Mouse (Mus musculus): ENCODE results near the gene Man1a.
A peak's percentile ranks its signal among the peaks of the same experiment; 100 is the strongest.

Gene Man1a

DNA sequence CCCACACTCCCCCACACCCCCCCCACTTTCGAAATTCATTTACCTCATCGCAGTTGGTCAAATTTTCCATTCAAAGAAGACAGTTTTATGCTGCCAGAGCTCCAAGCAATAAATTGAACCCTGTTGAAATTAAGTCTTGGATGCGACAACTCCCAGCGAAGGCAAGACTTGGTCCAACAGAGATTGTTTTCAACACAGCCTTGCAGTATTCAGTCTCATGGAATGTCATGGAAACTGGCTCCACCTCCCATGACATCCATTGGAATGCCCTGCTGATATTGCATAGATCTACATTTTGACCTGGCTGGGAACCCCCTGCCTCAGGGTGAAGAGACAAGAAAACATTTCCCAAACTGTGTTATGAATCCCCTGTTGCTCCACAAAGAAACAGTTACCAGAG lies at the start of gene Man1a:
TSS of gene Man1a (minus strand) at position 190 of the 400 bp plus-strand sequence.
- peak in 1 of 2 experiments; percentile 12 for DNase-seq

DNA sequence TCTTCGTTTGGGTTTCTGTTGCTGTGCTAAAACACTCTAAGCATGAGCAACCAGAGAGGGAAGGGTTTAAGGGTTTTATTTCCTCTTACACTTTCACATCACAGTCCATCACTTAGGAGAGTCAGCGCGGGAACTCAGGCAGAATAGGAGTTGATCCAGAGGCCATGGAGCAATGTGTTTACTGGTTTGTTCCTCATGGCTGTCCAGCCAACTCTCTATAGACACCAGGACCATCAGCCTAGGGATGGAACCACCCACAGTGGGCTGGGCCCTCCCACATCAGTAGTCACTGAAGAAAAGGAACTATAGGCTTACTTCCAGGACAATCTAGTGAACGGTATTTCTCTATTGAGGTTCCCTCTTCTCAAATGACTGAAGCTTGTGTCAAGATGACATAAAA lies 45.4 kb upstream of the Man1a start:
- no peak for DNase-seq

GRCm38 (mm10) chr10:54120375-54120774 lies 44.0 kb upstream of the Man1a start:
- DNase-seq = peak; percentile 76

DNA sequence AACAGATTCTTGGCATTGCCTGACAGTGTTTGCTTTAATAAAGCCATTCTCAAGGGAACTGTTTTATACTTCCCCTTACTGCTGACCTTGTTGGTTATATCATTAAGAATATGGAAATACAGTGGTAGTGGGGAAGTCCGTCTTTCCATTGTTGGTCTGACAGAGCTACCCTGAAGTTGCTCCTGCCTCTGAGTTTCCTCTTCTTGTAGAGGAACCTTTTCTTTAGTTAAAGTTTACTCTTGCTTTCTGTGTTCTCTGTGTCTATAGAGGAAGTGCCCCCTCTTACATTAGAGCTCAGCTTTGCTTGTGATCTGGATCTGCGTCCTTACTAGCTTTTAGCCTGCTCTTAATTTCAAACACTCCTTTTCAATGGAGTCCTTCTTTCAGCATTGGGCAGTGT lies 42.9 kb upstream of the Man1a start:
- DNase-seq = peak in 1 of 2 experiments; percentile 1

DNA sequence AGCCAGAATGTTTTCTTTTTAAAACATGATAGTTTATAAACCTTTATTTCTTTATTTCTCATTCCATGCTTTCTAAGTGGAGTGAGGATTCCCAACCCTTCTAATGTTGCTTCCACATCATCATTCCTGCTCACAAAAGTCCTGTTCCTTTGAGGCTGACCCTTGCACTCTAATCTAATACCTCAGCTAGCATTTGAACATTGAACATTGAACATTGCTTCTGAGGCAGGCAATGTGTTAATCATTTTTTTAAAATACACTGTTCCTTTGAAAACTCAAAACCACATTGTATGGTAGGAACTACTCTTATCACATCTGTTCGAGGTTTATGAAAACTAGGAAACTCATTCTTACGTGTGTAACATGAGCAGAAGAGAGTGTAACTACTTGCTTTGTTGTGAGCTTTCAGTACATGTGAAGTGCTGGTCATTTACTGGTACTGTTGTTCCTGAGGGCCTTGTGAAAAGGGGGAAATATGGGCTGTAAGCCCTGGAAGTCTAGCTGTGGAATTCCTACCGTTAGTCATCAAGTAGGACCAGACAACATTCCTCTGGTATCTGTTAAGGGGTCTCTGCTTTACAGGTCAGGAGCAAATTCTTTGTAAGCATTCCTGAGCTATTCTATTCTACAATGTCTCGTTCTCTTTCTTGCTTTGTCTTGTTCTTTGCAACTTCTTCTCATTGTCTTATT lies 42.0 kb upstream of the Man1a start:
- DNase-seq = peak in 1 of 2 experiments; percentile 30

DNA sequence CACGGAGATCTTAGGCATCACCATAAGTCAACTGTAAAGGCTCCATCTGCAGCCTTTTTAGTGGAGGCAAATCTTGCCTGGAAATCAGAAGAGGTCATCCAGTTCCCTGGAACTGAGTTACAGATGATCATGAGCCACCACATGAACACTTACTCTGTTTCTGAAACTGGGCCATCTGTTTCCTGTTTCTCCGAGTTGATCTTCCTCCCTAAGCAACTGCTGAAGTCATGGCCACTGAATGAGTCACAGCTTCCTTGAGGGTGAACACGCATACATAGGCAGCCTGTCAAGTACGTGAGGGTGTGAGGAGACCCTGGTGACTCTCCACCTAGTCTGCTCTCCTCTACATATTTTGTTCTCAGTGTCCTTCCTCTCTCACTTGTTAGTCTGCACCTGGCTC lies 41.4 kb upstream of the Man1a start:
- peak; percentile 15 to 28 for DNase-seq

DNA sequence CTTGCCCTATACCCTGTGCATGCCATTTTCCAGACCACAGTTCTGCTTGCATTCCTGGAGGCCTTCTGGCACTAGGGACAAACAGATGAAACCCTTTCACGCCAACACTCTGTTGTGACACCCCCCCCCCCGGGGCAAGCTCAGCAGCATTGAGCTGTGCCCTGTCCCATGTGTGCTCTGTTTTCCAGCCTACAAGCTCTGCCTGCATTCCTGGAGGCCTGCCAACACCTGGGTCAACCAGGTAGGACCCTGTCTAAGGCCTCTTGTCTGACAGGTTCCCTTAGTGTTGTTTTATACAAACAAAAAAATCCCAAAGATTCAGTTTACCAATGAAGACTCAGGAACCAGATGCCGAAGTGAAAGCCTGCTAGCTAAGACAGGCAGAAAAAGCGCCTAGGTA lies 27.3 kb upstream of the Man1a start:
- peak in 1 of 2 experiments; percentile 18 for DNase-seq

DNA sequence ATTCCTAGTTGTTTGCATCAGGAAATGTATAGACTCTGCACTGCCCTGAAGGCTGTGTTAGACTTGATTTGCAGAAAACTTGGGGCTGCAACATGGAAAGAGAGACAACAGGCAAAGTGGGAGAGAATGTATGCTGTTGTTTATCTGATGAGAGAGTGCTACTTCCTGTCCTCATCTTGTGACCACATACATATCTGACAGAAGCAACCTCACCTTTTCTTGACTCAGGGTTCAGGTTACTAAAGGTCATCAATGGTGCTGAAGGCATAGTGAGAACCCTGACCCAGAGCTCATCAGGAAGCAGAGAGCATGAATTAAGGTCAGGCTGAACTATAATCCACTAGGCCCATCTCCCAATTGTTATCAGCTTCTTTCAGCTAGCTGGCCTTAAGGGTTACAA lies 15.7 kb upstream of the Man1a start:
- no peak for DNase-seq

- DNase-seq = no peak
These were observed 13.5 kb upstream of the Man1a start for GRCm38 (mm10) chr10:54089923-54090322.

GRCm38 (mm10) chr10:54087346-54087745 lies 10.9 kb upstream of the Man1a start:
- DNase-seq = no peak

DNA sequence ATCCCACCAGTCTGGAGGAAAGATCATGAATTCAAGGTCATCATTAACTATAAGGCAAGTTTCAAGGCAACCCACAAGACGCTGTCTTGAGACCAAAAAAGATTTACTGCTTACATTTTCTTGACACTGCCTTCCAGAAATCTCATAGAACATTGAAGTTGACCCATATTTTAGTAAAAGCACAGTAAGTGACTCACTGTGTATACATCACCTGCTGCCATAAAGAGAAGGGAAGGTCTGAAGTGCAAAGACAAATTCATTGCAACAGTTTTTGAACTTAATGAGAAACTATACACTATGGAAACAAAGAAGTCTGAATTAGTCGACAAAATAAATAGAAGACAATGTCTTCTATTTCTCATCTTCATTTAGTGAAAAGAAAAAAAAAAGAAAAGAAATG lies 8.7 kb upstream of the Man1a start:
- DNase-seq = no peak

DNA sequence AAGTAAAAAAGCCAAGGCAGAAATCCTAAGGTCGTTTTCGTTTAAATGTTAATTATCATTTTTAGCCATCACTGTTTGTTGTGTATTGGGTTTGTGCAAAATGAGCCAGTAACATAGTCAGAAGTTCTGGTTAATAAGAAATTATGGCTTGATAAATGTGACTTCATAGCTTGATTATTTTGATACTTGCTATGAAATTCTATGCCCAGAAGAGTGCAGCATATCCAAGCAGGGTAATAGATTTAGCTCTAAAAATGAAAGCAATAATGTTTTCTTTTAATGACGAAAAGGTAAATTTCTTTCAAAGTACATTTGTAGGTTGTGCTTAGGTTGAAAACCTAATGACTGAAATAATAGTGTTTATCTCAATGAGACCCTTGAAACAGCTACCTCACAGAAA lies 596 bp upstream of the Man1a start:
- no peak for DNase-seq

DNA sequence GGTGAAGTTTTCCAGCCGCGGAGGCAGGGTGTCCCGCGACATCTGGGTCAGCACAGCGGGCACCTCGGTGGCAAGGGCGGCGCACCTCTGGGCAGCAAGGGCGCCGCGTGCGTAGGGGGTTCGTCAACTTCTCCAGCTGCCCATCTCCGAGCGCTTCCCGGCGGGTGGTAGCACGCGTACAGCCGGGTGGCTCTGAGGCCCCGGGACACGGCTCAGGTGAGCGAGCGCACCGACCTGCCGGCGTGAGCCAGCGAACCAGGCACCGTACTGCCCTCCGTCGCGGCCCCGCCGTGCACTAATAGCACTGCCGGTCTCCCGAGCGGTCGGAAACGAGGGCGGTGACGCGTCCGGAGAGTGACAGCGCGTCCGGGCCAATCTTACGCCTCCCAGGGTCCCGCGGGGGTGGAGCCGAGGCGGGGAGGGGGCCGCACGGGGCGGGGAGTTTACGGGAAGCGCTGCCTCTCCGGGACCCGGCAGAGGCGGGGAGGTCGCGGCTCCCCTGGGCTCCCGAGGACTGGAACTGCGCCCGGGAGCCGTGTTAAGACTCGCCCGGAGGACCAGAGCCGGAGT lies 883 bp downstream of the Man1a start:
- peak; percentile 95 to 97 for DNase-seq

DNA sequence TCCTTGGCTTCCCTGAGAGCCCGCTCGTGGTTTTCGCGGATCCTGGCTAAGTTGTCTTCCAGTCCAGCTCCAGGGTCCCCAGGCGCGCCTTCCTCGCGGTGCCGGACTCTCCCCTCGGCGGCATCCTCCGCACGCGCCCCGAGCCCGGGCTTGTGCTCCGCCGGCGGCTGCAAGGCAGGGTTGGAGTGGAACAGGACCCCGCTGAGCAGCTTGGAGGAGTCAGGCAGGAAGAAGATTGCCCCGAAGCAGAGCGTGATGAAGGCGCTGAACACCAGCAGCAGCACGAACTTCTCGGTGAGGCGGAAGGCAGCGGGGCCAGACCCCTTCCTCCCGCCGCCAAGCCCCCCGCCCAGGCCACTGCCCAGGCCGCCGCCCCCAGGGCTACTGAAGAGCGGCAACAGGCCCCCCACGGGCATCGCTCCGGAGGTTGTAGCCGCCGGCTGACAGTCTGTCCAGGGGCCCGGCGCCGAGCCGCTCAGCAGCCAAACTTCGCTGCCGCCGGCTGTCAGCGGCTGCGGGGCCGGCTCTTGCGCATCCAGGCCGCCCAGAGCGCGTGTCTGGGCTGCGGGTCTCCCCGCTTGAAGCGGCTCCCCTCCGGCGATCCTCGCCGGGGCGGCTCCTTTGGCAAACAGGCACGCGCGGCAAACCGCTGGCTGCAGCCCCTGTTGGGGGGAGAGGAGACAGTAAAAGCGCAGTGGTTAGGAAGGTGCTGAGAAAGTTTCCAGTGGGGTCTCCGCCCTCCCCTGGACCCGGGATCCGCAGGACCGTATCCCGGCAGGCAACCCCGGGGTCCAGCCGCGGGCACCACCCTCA lies 1.6 kb downstream of the Man1a start:
- DNase-seq = peak; percentile 19 to 60

GRCm38 (mm10) chr10:54074247-54074608 lies 2.2 kb downstream of the Man1a start:
- DNase-seq = peak; percentile 64 to 72

GRCm38 (mm10) chr10:54073641-54074203 lies 2.7 kb downstream of the Man1a start:
- peak; percentile 52 to 57 for DNase-seq

- no peak for DNase-seq
These were observed 4.1 kb downstream of the Man1a start for GRCm38 (mm10) chr10:54072336-54072735.

DNA sequence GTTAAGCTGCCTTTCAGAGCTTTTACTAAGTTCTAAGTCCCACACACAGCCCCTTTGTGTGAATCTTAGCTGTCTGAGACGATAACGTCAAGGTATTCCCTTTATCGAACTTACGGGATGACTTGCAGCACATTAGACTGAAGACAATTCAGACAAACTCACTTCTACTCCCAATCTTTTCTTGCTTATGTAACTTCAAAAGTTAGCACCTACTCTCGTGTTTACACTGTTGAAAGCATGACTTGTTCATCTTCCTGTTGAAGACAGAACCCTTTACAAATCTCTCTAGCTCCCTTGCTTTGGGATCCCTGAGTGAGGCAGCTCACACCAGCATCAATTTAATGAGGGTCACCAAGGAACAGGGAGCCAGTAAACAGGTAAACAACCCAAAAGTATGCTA lies 5.9 kb downstream of the Man1a start:
- DNase-seq = no peak

DNA sequence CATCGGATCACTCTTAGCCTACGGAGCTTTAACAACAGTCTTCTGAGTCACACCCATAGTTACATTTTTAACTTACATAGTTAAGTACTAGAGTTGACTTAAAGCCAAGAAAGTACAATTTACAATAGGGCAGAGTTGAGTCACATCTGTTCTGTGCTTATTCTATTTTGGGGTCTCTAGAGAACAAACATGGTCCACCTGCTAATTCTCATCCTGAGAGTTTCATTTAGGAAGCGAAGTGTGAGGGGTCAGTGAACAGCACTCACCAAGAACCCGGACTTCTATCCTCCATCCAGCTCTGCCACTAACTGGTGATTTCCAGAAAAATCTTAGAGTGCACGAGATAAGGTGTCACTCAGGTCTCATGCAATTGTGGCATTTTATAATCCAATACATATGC lies 7.0 kb downstream of the Man1a start:
- no peak for DNase-seq

GRCm38 (mm10) chr10:54066683-54067082 lies 9.7 kb downstream of the Man1a start:
- no peak for DNase-seq

- no peak for DNase-seq
These were observed 12.7 kb downstream of the Man1a start for GRCm38 (mm10) chr10:54063551-54064260.

- no peak for DNase-seq
These were observed 13.6 kb downstream of the Man1a start for GRCm38 (mm10) chr10:54062835-54063234.

DNA sequence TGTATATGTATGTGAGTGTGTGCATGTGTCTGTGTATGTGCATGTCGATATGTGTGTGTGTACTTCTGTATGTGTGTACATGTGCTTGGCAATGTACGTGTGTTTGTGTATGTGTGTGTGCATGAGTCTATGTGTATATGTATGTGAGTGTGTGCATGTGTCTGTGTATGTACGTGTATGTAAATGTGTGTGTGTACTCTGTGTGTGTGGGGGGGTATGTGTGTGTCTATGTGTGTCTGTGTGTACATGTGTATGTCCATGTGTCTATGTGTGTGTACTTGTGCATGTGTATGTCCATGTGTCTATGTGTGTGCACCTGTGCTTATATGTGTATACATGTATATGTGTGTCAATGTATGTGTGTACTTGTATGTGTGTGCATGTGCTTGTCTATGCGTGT lies 15.2 kb downstream of the Man1a start:
- no peak for DNase-seq
